Mouse (Mus musculus): ENCODE data around the gene Defb35. TPM values are rescaled to one million over a fixed set of nuclear protein-coding genes. Genes with fewer than 3 reads are reported as not detected.

Defb35 gene
- polyA plus RNA-seq, 1 experiment from 2014 or later: not detected

DNA sequence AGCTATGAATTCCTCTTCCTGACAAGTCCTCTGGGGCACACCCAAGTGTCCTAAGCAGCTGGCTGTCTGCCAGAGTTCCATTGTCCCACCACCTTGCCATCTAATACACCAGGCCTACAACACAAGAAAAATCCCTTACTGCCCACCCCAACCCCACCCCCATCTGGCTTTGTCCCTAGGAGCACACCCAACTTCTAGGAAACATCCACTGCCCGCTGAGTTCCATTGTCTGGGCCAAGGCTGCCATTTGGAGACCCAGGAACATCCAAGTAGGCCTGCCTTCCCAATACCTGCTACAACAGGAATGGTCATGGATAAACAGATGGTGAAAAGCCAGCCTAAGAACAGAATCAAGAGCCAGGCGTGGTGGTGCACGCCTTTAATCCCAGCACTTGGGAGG is 18.2 kb downstream of the Defb35 start:
- Histone ChIP-seq H3K27ac (ENCODE audit: low read length) (no peak overlapping the region), H3K4me2 (replicated peaks; ENCODE audit: low read depth, low read length) (no peak overlapping the region), H3K9ac (replicated peaks; ENCODE audit: low read length) (no peak overlapping the region), H3K27me3 (ENCODE audit: insufficient read depth, low read length) (no peaks in the 10 kb centered on the region), H3K4me3 (ENCODE audit: low read length) (no peak overlapping the region), H3K9me3 (ENCODE audit: low read length) (no peaks in the 10 kb centered on the region), H3K36me3 (ENCODE audit: insufficient read depth, low read length) (no peaks in the 10 kb centered on the region), H3K4me1 (ENCODE audit: insufficient read depth, low read length) (no peaks in the 10 kb centered on the region)
- 83% methylated on average over 3 of the region's 3 CpGs for WGBS
- no peak for ATAC-seq (ENCODE audit: low FRiP score, low TSS enrichment)

DNA sequence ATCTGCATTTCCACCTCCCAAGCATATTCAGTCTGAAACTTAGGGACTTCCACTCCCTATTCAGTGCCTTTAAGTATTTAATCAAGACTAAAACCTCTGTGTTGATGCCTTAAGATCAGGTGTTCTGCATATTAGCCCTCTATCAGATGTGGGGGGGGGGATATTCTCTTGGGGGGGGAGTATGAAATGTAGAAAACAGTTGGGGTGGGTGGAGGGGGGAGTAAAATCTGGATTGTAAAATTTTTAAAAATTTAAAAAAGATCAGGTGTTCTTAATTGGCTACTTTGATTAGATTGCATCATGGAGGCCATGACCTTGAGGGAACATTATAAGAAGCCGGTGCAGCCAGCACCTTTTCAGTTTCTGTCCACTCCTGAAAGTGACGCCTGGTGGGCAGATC is 20.3 kb downstream of the Defb35 start, which contains the start of gene Fam90a1a:
Gene Fam90a1a (plus strand): TSS at position 301 of the 400 bp plus-strand sequence.
- Histone ChIP-seq H3K4me3 (ENCODE audit: low read length) (no peak within 1 kb of the TSS), H3K9me3 (ENCODE audit: low read length) (no peaks in the 10 kb centered on the region)
- 78% methylated on average over 2 of the region's 2 CpGs for WGBS

GRCm38 (mm10) chr8:21966646-21967045 is 28.5 kb downstream of the Defb35 start:
- H3K4me1 ChIP-seq (ENCODE audit: insufficient read depth, low read length): no peaks in the 10 kb centered on the region
- H3K9ac ChIP-seq (replicated peaks; ENCODE audit: low read length): no peak overlapping the region
- no peak overlapping the region for H3K27ac ChIP-seq (ENCODE audit: low read length)
- H3K4me2 ChIP-seq (replicated peaks; ENCODE audit: low read depth, low read length): no peak overlapping the region
- no peaks in the 10 kb centered on the region for H3K27me3 ChIP-seq (ENCODE audit: insufficient read depth, low read length)
- H3K36me3 ChIP-seq (ENCODE audit: insufficient read depth, low read length): no peaks in the 10 kb centered on the region
- WGBS: 73% methylated on average over 1 of the region's 1 CpGs
- no peaks in the 10 kb centered on the region for H3K9me3 ChIP-seq (ENCODE audit: low read length)
- ATAC-seq (ENCODE audit: low FRiP score, low TSS enrichment): no peak
- H3K4me3 ChIP-seq (ENCODE audit: low read length): no peak overlapping the region

More for the DNA sequence above, 20.3 kb downstream of the Defb35 start, which contains the start of gene Fam90a1a:
- H3K9ac ChIP-seq (replicated peaks; ENCODE audit: low read length): no peak within 1 kb of the TSS
- no peak for ATAC-seq (ENCODE audit: low FRiP score, low TSS enrichment)
- no peaks in the 10 kb centered on the region for H3K36me3 ChIP-seq (ENCODE audit: insufficient read depth, low read length)
- H3K4me2 ChIP-seq (replicated peaks; ENCODE audit: low read depth, low read length): no peak within 1 kb of the TSS
- H3K27ac ChIP-seq (ENCODE audit: low read length): no peak within 1 kb of the TSS
- no peaks in the 10 kb centered on the region for H3K27me3 ChIP-seq (ENCODE audit: insufficient read depth, low read length)
- no peaks in the 10 kb centered on the region for H3K4me1 ChIP-seq (ENCODE audit: insufficient read depth, low read length)

DNA sequence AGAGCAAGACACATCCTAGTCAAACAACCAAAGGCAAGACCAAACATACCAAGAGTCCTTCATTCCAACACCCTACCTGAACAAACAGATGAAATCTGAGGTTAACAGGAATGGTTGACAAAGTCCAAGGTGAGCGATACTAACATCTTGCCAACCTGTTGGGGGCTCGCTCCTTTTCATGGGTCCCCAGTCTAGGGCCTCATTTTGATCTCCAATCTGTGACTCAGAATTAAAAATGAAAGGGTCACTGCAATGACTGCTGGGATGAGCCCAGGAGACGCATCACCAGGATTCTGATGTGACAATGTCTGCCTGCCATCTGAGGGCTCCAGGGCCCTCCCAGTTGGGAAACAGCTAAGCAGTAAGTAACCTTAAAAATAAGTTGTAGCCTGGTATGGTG is 31.3 kb downstream of the Defb35 start, which contains the start of gene Ccdc70:
Gene Ccdc70 (plus strand): TSS at position 301 of the 400 bp plus-strand sequence.
- no peak within 1 kb of the TSS for H3K4me3 ChIP-seq (ENCODE audit: low read length)
- H3K4me1 ChIP-seq (ENCODE audit: insufficient read depth, low read length): no peaks in the 10 kb centered on the region
- no peak within 1 kb of the TSS for H3K9ac ChIP-seq (replicated peaks; ENCODE audit: low read length)
- no peaks in the 10 kb centered on the region for H3K27me3 ChIP-seq (ENCODE audit: insufficient read depth, low read length)
- no peaks in the 10 kb centered on the region for H3K9me3 ChIP-seq (ENCODE audit: low read length)
- 85% methylated on average over 3 of the region's 3 CpGs for WGBS
- no peak within 1 kb of the TSS for H3K4me2 ChIP-seq (replicated peaks; ENCODE audit: low read depth, low read length)
- ATAC-seq (ENCODE audit: low FRiP score, low TSS enrichment): no peak
- H3K27ac ChIP-seq (ENCODE audit: low read length): no peak within 1 kb of the TSS
- no peaks in the 10 kb centered on the region for H3K36me3 ChIP-seq (ENCODE audit: insufficient read depth, low read length)

GRCm38 (mm10) chr8:21978193-21978592 is 40.0 kb downstream of the Defb35 start:
- no peak for ATAC-seq (ENCODE audit: low FRiP score, low TSS enrichment)
- 65% methylated on average over 4 of the region's 4 CpGs for WGBS

GRCm38 (mm10) chr8:21981664-21982337 is 43.6 kb downstream of the Defb35 start:
- H3K4me1 ChIP-seq (ENCODE audit: insufficient read depth, low read length): no peaks in the 10 kb centered on the region
- WGBS: 55% methylated on average over 8 of the region's 8 CpGs
- no peaks in the 10 kb centered on the region for H3K27me3 ChIP-seq (ENCODE audit: insufficient read depth, low read length)
- no peak overlapping the region for H3K4me3 ChIP-seq (ENCODE audit: low read length)
- no peak for ATAC-seq (ENCODE audit: low FRiP score, low TSS enrichment)
- H3K36me3 ChIP-seq (ENCODE audit: insufficient read depth, low read length): no peaks in the 10 kb centered on the region
- no peak overlapping the region for H3K27ac ChIP-seq (ENCODE audit: low read length)
- no peaks in the 10 kb centered on the region for H3K9me3 ChIP-seq (ENCODE audit: low read length)
- no peak overlapping the region for H3K4me2 ChIP-seq (replicated peaks; ENCODE audit: low read depth, low read length)
- H3K9ac ChIP-seq (replicated peaks; ENCODE audit: low read length): no peak overlapping the region

More at GRCm38 (mm10) chr8:21978193-21978592, 40.0 kb downstream of the Defb35 start:
- H3K27me3 ChIP-seq (ENCODE audit: insufficient read depth, low read length): no peaks in the 10 kb centered on the region
- no peak overlapping the region for H3K27ac ChIP-seq (ENCODE audit: low read length)
- H3K9me3 ChIP-seq (ENCODE audit: low read length): no peaks in the 10 kb centered on the region
- H3K9ac ChIP-seq (replicated peaks; ENCODE audit: low read length): no peak overlapping the region
- no peaks in the 10 kb centered on the region for H3K36me3 ChIP-seq (ENCODE audit: insufficient read depth, low read length)
- H3K4me1 ChIP-seq (ENCODE audit: insufficient read depth, low read length): no peaks in the 10 kb centered on the region
- no peak overlapping the region for H3K4me2 ChIP-seq (replicated peaks; ENCODE audit: low read depth, low read length)
- no peak overlapping the region for H3K4me3 ChIP-seq (ENCODE audit: low read length)

Other genes with a start within 250 kb of the Defb35 start
- not detected in 2 replicates for gene AY761184, start 234.7 kb upstream of the Defb35 start, polyA plus RNA-seq (2015; fragmentation: Nextera tagmentation; extraction: Ambion mirVana)
- not detected in 2 replicates for gene Defa24, start 203.9 kb upstream of the Defb35 start, polyA plus RNA-seq (2015; fragmentation: Nextera tagmentation; extraction: Ambion mirVana)
- not detected in 2 replicates for gene Defb50, start 114.8 kb upstream of the Defb35 start, polyA plus RNA-seq (2015; fragmentation: Nextera tagmentation; extraction: Ambion mirVana)
- gene Defb2, start 98.4 kb upstream of the Defb35 start, polyA plus RNA-seq (2015; fragmentation: Nextera tagmentation; extraction: Ambion mirVana): not detected in 2 replicates
- gene Defb10, start 79.5 kb upstream of the Defb35 start, polyA plus RNA-seq (2015; fragmentation: Nextera tagmentation; extraction: Ambion mirVana): not detected in 2 replicates
- not detected in 2 replicates for gene Defb9, start 52.9 kb upstream of the Defb35 start, polyA plus RNA-seq (2015; fragmentation: Nextera tagmentation; extraction: Ambion mirVana)
- not detected in 2 replicates for gene Defb11, start 31.9 kb upstream of the Defb35 start, polyA plus RNA-seq (2015; fragmentation: Nextera tagmentation; extraction: Ambion mirVana)
- not detected in 2 replicates for gene Defb15, start 5.6 kb upstream of the Defb35 start, polyA plus RNA-seq (2015; fragmentation: Nextera tagmentation; extraction: Ambion mirVana)
- not detected in 2 replicates for gene Defb13, start 8.4 kb downstream of the Defb35 start, polyA plus RNA-seq (2015; fragmentation: Nextera tagmentation; extraction: Ambion mirVana)
- gene Fam90a1a, start 20.4 kb downstream of the Defb35 start, polyA plus RNA-seq (2015; fragmentation: Nextera tagmentation; extraction: Ambion mirVana): not detected in 2 replicates
- gene Ccdc70, start 31.4 kb downstream of the Defb35 start, polyA plus RNA-seq (2015; fragmentation: Nextera tagmentation; extraction: Ambion mirVana): not detected in 2 replicates
- gene Atp7b, start 122.0 kb downstream of the Defb35 start, polyA plus RNA-seq (2015; fragmentation: Nextera tagmentation; extraction: Ambion mirVana): 0.67 and 0.72 TPM in 2 replicates
- gene Alg11, start 122.4 kb downstream of the Defb35 start, polyA plus RNA-seq (2015; fragmentation: Nextera tagmentation; extraction: Ambion mirVana): 33.0 and 36.0 TPM in 2 replicates
- gene Nek5, start 186.7 kb downstream of the Defb35 start, polyA plus RNA-seq (2015; fragmentation: Nextera tagmentation; extraction: Ambion mirVana): 0.32 and 0.59 TPM in 2 replicates
- gene Nek3, start 228.1 kb downstream of the Defb35 start, polyA plus RNA-seq (2015; fragmentation: Nextera tagmentation; extraction: Ambion mirVana): 5.9 and 7.2 TPM in 2 replicates
- 38.5 and 40.6 TPM in 2 replicates for gene Ckap2, start 247.5 kb downstream of the Defb35 start, polyA plus RNA-seq (2015; fragmentation: Nextera tagmentation; extraction: Ambion mirVana)